Mouse (Mus musculus) embryonic facial prominence, embryonic 15.5 days (tissue): ENCODE data around the gene Cyp2b10. TPM values are rescaled to one million over a fixed set of nuclear protein-coding genes. Genes with fewer than 3 reads are reported as not detected.
"Not testable (repeated sequence)": the region's sequence is repeated elsewhere in the genome, so short reads cannot be mapped to it uniquely, and the experiment has no call there.

Experiments used
- ATAC-seq: fragments of 200-750 bp; cut with Nextera tagmentation; 2 replicates; pipeline ENCODE4 v1.8.0; 2017; ENCODE audit warnings: low read depth, moderate TSS enrichment; ENCODE audit not compliant: insufficient number of reproducible peaks, low FRiP score, low TSS enrichment
- H3K27ac ChIP-seq: fragments of 300-500 bp; sonication (generic); replicated peaks from 2 replicates; pipeline ENCODE4 v1.5.1; 2015; ENCODE audit warnings: mild to moderate bottlenecking, inconsistent platforms
- H3K27me3 ChIP-seq: fragments of 300-500 bp; sonication (generic); 2 replicates; pipeline ENCODE4 v1.6.1; 2015; ENCODE audit warnings: inconsistent platforms
- H3K36me3 ChIP-seq: fragments of 300-500 bp; sonication (generic); 2 replicates; pipeline ENCODE4 v1.6.1; 2015; ENCODE audit warnings: mild to moderate bottlenecking, inconsistent platforms
- H3K4me1 ChIP-seq: fragments of 300-500 bp; sonication (generic); 2 replicates; pipeline ENCODE4 v1.6.1; 2015; ENCODE audit warnings: inconsistent platforms
- H3K4me2 ChIP-seq: fragments of 300-500 bp; sonication (generic); replicated peaks from 2 replicates; pipeline ENCODE4 v1.6.1; 2015; ENCODE audit warnings: mild to moderate bottlenecking, inconsistent platforms
- H3K4me3 ChIP-seq: fragments of 300-500 bp; sonication (generic); replicated peaks from 2 replicates; pipeline ENCODE4 v1.5.1; 2015; ENCODE audit warnings: mild to moderate bottlenecking, inconsistent platforms
- H3K9ac ChIP-seq: fragments of 300-500 bp; sonication (generic); 2 replicates; pipeline ENCODE4 v1.6.1; 2015; ENCODE audit warnings: inconsistent platforms
- H3K9me3 ChIP-seq: fragments of 300-500 bp; sonication (generic); replicated peaks from 2 replicates; pipeline ENCODE4 v1.6.1; 2016; ENCODE audit warnings: inconsistent platforms
- WGBS: fragments of 180-500 bp; shearing (Covaris S2); methylation state at CpG from one replicate; pipeline ENCODE4 v1.1.7; 2015; 5-methylcytosine and 5-hydroxymethylcytosine counted together
- polyA plus RNA-seq: library from polyadenylated mRNA; unstranded; fragments of >200 nt; fragmentation: Nextera tagmentation; extraction: Ambion mirVana; gene quantifications from 2 replicates; pipeline ENCODE4 v1.2.1, GENCODE M21; 2015

The Cyp2b10 gene
- polyA plus RNA-seq, 1 experiment from 2014 or later: not detected

GRCm38 (mm10) chr7:25880721-25881120 is 16.7 kb upstream of the Cyp2b10 start:
- ATAC-seq, H3K27ac ChIP-seq, H3K4me1 ChIP-seq, H3K4me2 ChIP-seq, H3K36me3 ChIP-seq, H3K27me3 ChIP-seq, H3K4me3 ChIP-seq, H3K9ac ChIP-seq, H3K9me3 ChIP-seq: not testable (repeated sequence)
- WGBS: 7% methylated on average over 7 of the region's 7 CpGs

- Histone ChIP-seq H3K27me3 (peaks cover 6% of the 10 kb centered on the region; the same call in 1 of the 2 replicates), H3K4me1 (no peaks in the 10 kb centered on the region), H3K9me3 (no peaks in the 10 kb centered on the region), H3K4me3 (no peak overlapping the region), H3K27ac (no peak overlapping the region), H3K4me2 (no peak overlapping the region), H3K9ac (no peak overlapping the region), H3K36me3 (no peaks in the 10 kb centered on the region)
- ATAC-seq: no peak
- 80% methylated on average over 1 of the region's 1 CpGs for WGBS
These were observed 13.1 kb upstream of the Cyp2b10 start for GRCm38 (mm10) chr7:25884272-25884671.

DNA sequence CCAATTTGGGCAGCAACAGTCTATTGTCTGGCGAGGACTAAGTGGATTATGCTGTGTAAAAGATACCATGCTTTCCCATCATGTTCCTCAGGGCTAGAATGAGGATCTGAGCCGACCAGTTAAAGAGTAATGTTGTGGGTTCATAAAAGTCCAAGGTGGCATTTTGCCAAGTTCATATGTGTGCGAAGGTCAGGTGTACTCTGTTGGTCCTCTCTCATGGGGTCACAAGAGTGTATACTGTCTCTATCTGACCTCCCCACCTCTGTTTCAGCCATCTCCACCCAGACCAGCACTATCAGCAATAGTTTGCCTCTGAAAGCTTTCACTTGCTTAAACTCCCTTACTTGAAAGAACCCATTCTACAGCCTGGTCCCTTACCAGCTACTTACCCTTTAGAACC is 9.7 kb upstream of the Cyp2b10 start:
- Histone ChIP-seq H3K9ac (no peak overlapping the region), H3K27ac (no peak overlapping the region), H3K4me1 (no peaks in the 10 kb centered on the region), H3K9me3 (no peaks in the 10 kb centered on the region), H3K4me3 (no peak overlapping the region), H3K36me3 (no peaks in the 10 kb centered on the region), H3K4me2 (no peak overlapping the region), H3K27me3 (no peaks in the 10 kb centered on the region)
- ATAC-seq: no peak
- WGBS: 66% methylated on average over 3 of the region's 3 CpGs

DNA sequence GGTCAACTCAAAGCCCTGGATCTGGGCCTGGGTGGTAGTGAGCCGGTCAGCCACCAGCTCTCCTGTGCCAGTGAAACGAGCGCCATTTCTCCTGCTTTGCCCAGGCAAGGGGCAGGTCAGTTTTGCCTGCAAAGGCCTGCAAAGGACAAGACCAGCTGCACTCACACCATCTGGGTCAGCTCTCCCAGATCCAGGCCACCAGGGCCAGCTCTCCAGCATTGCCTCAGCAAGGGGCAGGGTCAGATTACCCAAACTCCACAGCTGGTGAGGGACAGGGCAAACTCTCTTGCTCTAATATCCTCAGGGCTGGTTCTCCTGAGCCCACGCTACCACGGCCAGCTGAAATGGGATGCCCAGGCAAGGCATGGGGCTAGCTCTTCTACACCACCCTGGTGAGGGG is 4.3 kb upstream of the Cyp2b10 start:
- Histone ChIP-seq H3K4me1 (no peaks in the 10 kb centered on the region), H3K27me3 (no peaks in the 10 kb centered on the region), H3K27ac (no peak overlapping the region), H3K4me2 (no peak overlapping the region), H3K4me3 (no peak overlapping the region), H3K9me3 (no peaks in the 10 kb centered on the region), H3K9ac (no peak overlapping the region), H3K36me3 (no peaks in the 10 kb centered on the region)
- no peak for ATAC-seq
- WGBS: 68% methylated on average over 5 of the region's 5 CpGs

GRCm38 (mm10) chr7:25895162-25895561 is 2.3 kb upstream of the Cyp2b10 start:
- Histone ChIP-seq H3K4me1 (no peaks in the 10 kb centered on the region), H3K4me3 (no peak overlapping the region), H3K4me2 (no peak overlapping the region), H3K36me3 (no peaks in the 10 kb centered on the region), H3K27me3 (no peaks in the 10 kb centered on the region), H3K9me3 (no peaks in the 10 kb centered on the region), H3K9ac (no peak overlapping the region), H3K27ac (no peak overlapping the region)
- no peak for ATAC-seq
- WGBS: 79% methylated on average over 1 of the region's 1 CpGs

DNA sequence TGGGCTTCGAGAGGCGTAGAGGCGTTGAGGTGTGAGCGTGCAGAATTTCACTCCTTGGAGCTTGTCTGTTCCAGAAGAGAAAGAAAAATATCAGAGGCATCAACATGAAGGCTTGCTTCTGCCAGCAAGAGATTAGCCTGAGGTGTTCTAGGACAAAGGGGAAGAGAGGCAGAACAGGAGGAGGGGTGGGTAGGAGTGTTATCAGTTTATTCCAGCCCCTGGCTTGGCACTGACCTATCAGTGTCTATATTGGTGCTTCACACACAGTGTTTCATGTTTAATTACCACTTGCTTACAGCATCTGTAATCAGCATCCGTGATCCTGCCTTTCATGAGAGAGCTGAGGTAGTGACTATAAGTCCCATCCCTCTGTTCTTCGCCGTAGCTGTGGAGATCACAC is 644 bp downstream of the Cyp2b10 start:
- H3K9ac ChIP-seq: no peak overlapping the region
- H3K36me3 ChIP-seq: no peaks in the 10 kb centered on the region
- H3K27ac ChIP-seq: no peak overlapping the region
- WGBS: 84% methylated on average over 7 of the region's 7 CpGs
- H3K4me3 ChIP-seq: no peak overlapping the region
- no peak for ATAC-seq
- no peaks in the 10 kb centered on the region for H3K4me1 ChIP-seq
- H3K9me3 ChIP-seq: no peaks in the 10 kb centered on the region
- H3K27me3 ChIP-seq: no peaks in the 10 kb centered on the region
- no peak overlapping the region for H3K4me2 ChIP-seq

GRCm38 (mm10) chr7:25902061-25902690 is 4.8 kb downstream of the Cyp2b10 start:
- no peak overlapping the region for H3K4me2 ChIP-seq
- H3K27me3 ChIP-seq: no peaks in the 10 kb centered on the region
- H3K27ac ChIP-seq: no peak overlapping the region
- H3K9ac ChIP-seq: no peak overlapping the region
- no peaks in the 10 kb centered on the region for H3K4me1 ChIP-seq
- WGBS: 63% methylated on average over 8 of the region's 8 CpGs
- no peaks in the 10 kb centered on the region for H3K36me3 ChIP-seq
- H3K4me3 ChIP-seq: no peak overlapping the region
- ATAC-seq: no peak
- no peaks in the 10 kb centered on the region for H3K9me3 ChIP-seq

GRCm38 (mm10) chr7:25903156-25903555 is 5.7 kb downstream of the Cyp2b10 start:
- 37% methylated on average over 14 of the region's 14 CpGs for WGBS
- ATAC-seq: no peak
- Histone ChIP-seq H3K4me1 (no peaks in the 10 kb centered on the region), H3K36me3 (no peaks in the 10 kb centered on the region), H3K9me3 (no peaks in the 10 kb centered on the region), H3K4me2 (no peak overlapping the region), H3K27ac (no peak overlapping the region), H3K27me3 (no peaks in the 10 kb centered on the region), H3K4me3 (no peak overlapping the region), H3K9ac (no peak overlapping the region)

DNA sequence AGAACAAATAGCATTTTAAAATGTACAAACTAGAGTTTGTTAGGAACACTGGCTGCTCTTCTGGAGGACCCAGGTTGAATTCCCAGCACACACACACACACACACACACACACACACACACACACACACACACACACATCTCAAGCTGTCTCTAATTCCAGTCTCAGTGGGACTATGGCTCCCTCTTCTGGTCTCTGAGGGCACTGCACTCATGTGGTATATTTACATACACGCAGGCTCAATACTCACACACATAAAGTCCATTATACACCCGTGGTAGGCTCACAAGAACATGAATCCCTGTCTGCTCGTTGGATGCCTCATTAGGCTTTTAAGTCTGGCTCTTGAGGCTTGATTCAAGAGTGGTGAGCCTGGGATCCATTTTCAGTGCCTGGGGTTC is 6.6 kb downstream of the Cyp2b10 start:
- Histone ChIP-seq H3K9me3 (no peaks in the 10 kb centered on the region), H3K36me3 (no peaks in the 10 kb centered on the region), H3K27me3 (no peaks in the 10 kb centered on the region), H3K4me3 (no peak overlapping the region), H3K9ac (no peak overlapping the region), H3K4me2 (no peak overlapping the region), H3K4me1 (no peaks in the 10 kb centered on the region), H3K27ac (no peak overlapping the region)
- no peak for ATAC-seq
- WGBS: 40% methylated on average over 3 of the region's 3 CpGs

- ATAC-seq: no peak
- Histone ChIP-seq H3K9me3 (no peaks in the 10 kb centered on the region), H3K27ac (no peak overlapping the region), H3K4me1 (no peaks in the 10 kb centered on the region), H3K4me3 (no peak overlapping the region), H3K27me3 (no peaks in the 10 kb centered on the region), H3K4me2 (no peak overlapping the region), H3K9ac (no peak overlapping the region), H3K36me3 (no peaks in the 10 kb centered on the region)
- WGBS: 70% methylated on average over 10 of the region's 10 CpGs
These were observed 7.1 kb downstream of the Cyp2b10 start for GRCm38 (mm10) chr7:25904489-25904888.

DNA sequence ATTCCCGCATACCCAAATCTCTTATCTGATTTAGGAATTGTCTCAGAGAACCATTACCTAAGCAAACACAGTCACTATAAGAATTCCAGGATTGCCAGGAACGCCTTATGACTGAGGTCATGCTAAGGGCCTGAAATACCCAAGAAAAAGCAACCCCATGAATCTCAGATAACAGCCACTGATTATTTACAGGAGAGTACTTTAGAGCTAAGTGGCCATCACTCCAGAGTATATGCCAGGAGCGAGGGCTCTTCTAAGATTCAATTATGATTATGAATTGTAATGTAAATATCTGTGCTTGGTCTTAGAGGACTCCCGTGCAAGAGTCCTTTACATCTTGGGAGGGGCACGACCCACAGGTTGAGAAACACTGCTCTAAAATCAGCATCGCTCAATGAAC is 10.0 kb downstream of the Cyp2b10 start:
- Histone ChIP-seq H3K27ac (no peak overlapping the region), H3K4me3 (no peak overlapping the region), H3K4me2 (no peak overlapping the region), H3K36me3 (no peaks in the 10 kb centered on the region), H3K9ac (no peak overlapping the region), H3K27me3 (no peaks in the 10 kb centered on the region), H3K4me1 (no peaks in the 10 kb centered on the region), H3K9me3 (no peaks in the 10 kb centered on the region)
- ATAC-seq: no peak
- 63% methylated on average over 6 of the region's 6 CpGs for WGBS

- no peak for ATAC-seq
- Histone ChIP-seq H3K4me2 (no peak overlapping the region), H3K27ac (no peak overlapping the region), H3K4me1 (no peaks in the 10 kb centered on the region), H3K27me3 (no peaks in the 10 kb centered on the region), H3K4me3 (no peak overlapping the region), H3K36me3 (no peaks in the 10 kb centered on the region), H3K9ac (no peak overlapping the region), H3K9me3 (no peaks in the 10 kb centered on the region)
- WGBS: 70% methylated on average over 2 of the region's 2 CpGs
These were observed 12.6 kb downstream of the Cyp2b10 start for GRCm38 (mm10) chr7:25910046-25910445.
